Mouse (Mus musculus): ENCODE measurements around the gene Myo10. TPM values are rescaled to one million over a fixed set of nuclear protein-coding genes. Genes with fewer than 3 reads are reported as not detected.

Gene Myo10
- polyA plus RNA-seq, 1 experiment = 8.2 TPM

DNA sequence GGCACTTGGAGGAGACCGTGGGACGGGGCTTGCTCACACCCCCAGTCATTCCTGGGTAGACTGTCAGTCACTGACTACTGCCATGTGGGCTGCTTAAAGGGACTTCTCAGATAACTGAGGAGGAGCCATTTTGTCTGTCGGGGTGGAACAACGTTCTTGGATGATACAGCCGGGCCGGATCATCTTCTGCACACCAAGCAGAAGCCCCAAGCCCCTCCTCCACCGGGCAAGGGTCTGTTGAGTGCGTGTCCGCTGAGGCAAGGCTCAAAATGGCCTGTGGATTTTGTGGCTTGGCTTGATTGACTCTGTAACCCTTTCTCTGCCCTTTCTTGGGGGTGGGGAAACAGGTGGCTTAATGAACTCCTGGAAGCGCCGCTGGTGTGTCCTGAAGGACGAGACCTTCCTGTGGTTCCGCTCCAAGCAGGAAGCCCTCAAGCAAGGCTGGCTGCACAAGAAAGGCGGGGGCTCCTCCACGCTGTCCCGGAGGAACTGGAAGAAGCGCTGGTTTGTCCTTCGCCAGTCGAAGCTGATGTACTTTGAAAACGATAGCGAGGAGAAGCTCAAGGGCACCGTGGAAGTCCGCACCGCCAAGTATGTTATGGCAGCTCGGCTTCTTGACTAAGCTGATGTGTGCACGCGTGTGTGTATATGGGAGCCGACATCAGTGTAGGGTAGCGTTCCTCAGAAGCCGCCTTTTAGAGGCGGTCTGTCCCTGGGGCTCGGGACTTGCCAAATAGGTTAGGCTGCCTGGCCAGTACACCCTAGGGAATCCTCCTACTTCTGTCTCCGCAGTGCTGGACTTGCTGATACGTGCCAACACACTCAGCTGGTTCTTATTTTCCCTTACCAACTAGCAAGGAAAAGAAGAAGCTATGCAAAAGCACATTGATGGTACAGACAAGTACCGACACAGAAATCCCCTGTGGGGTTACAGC, 163.4 kb downstream of the Myo10 start:
- TF ChIP-seq FLI1 (IDR thresholded peaks at IDR 0.05; ENCODE audit: low read length) = no peak
- no peaks in the 10 kb centered on the region for H3K9me3 ChIP-seq
- peaks cover 100% of the 10 kb centered on the region for H3K36me3 ChIP-seq (replicated peaks; ENCODE audit: low read length)
- H3K27me3 ChIP-seq (replicated peaks) = no peaks in the 10 kb centered on the region
- H3K4me1 ChIP-seq = peaks cover 27% of the 10 kb centered on the region
- H3K4me3 ChIP-seq (replicated peaks) = no peak overlapping the region

DNA sequence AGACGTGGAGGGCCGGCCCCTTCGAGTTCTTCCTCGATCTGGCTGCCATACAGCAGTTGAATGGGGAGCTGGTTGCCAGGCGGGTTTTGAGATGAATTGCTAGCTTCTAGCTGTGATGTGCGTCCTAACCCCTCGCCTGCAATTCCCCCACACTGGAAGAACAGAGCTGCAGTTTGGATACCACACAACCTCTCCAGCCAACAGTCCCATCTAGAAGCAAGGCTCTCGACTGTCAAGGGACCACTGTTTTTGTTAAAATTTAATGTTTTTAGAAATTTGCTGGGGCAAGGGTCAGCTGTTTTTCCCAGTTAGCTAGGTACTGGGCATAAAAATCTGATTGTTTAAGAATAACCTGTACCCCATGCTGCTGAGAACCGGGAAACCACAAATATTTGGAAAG, 165.1 kb downstream of the Myo10 start:
- no peak overlapping the region for H3K4me3 ChIP-seq (replicated peaks)
- TF ChIP-seq GATA1 (IDR thresholded peaks at IDR 0.05; ENCODE audit: borderline replicate concordance, low read length) (no peak), FLI1 (IDR thresholded peaks at IDR 0.05; ENCODE audit: low read length) (no peak)
- no peaks in the 10 kb centered on the region for H3K9me3 ChIP-seq
- no peaks in the 10 kb centered on the region for H3K27me3 ChIP-seq (replicated peaks)
- peaks cover 30% of the 10 kb centered on the region for H3K4me1 ChIP-seq
- peaks cover 97% of the 10 kb centered on the region for H3K36me3 ChIP-seq (replicated peaks; ENCODE audit: low read length)

DNA sequence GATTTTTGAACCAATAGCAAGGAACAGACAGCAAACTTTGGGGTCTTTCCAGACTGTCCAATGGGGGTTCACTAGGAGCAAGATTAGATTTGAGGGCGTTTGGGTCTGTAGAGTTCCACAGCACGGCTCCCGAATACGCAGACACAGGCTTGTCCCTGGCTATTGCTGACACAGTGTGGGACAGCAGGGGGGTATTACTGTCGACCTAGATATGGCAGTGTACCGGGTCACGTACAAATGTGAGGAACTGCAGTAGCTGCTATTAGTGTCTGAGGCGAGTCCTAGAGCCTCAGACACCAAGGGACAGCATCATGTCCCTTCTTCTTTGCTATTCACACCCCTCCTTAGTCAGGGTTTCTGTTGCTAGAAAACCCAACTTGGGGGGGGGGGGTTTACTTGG, 165.6 kb downstream of the Myo10 start:
- H3K27me3 ChIP-seq (replicated peaks) = no peaks in the 10 kb centered on the region
- TF ChIP-seq GATA1 (IDR thresholded peaks at IDR 0.05; ENCODE audit: borderline replicate concordance, low read length) (no peak), FLI1 (IDR thresholded peaks at IDR 0.05; ENCODE audit: low read length) (no peak)
- H3K9me3 ChIP-seq = no peaks in the 10 kb centered on the region
- peaks cover 30% of the 10 kb centered on the region for H3K4me1 ChIP-seq
- peaks cover 97% of the 10 kb centered on the region for H3K36me3 ChIP-seq (replicated peaks; ENCODE audit: low read length)
- H3K4me3 ChIP-seq (replicated peaks) = no peak overlapping the region

DNA sequence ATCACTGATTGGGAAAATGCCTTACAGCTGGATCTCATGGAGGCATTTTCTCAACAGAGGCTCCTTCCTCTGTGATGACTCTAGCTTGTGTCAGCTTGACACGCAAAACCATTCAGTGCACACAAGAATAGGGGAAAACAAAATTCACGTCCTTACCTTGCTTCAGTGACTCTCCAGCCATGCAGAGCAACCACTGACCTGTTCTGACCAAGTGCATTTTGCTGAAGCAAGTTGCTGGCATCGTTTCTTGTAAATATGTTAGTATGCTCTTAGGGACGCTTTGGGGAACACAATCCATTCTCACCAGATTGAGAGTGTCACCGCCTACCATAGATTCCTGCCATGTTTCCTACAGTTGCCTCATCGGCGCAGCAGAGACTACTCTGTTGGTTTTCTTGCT, 166.2 kb downstream of the Myo10 start:
- Histone ChIP-seq H3K27me3 (replicated peaks) (no peaks in the 10 kb centered on the region), H3K36me3 (replicated peaks; ENCODE audit: low read length) (peaks cover 97% of the 10 kb centered on the region), H3K9me3 (no peaks in the 10 kb centered on the region), H3K4me3 (replicated peaks) (no peak overlapping the region), H3K4me1 (peaks cover 30% of the 10 kb centered on the region)
- no peak for TF ChIP-seq FLI1 (IDR thresholded peaks at IDR 0.05; ENCODE audit: low read length)

DNA sequence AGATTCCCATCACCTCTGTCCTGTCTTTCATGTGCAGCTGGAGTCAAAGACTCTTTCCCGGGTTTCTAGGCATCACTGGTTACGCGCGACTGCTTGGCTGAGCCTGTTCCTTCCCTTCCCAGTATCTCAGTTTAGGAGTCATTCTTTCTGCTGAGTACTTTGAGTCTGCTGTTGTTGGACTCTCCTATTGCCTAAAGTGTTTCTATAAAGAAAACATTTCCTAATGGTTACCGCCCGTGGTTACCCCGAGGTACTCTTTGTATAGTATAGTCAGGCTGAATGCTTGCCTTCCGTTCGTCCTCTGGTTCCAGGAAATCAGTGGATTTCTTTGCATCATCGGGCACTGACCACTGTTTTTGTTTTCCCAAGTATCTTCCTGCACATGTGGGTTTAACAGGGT, 166.9 kb downstream of the Myo10 start:
- Histone ChIP-seq H3K27me3 (replicated peaks) (no peaks in the 10 kb centered on the region), H3K4me3 (replicated peaks) (no peak overlapping the region), H3K9me3 (no peaks in the 10 kb centered on the region), H3K4me1 (peaks cover 30% of the 10 kb centered on the region), H3K36me3 (replicated peaks; ENCODE audit: low read length) (peaks cover 97% of the 10 kb centered on the region)
- no peak for TF ChIP-seq GATA1 (IDR thresholded peaks at IDR 0.05; ENCODE audit: borderline replicate concordance, low read length)

DNA sequence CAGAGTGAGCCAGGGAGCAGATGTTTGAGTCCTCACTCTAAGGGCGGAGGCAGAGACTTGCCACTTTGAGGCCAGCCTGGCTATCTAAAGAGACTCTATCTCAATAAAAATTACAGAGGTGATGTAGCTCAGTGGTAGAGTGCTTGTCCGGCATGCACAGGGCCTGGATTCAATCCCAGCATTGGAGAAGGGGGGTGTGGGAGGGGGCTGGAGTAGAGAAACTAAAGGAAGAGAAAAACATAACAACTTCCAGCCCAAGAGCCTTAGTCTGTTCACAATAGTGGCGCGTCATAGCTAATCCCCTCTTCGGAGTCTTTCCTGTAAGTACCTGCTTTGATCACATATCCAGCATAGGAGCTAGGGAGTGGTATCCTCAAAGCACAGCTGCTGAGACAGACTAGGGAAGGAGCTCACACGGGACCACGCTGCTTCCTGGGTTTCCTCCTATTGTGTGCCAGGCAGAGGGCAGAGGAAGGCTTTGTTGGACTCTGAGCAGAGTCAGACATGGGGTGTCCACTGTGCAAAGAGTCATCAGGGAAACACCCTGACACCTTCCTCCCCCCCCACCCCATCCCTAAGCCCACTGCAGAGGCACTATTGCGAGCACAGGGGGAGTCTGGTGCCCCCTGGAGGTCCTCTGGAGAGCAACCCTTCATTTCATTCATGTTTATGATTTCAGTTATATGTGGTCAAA, 169.5 kb downstream of the Myo10 start:
- TF ChIP-seq FLI1 (IDR thresholded peaks at IDR 0.05; ENCODE audit: low read length) (no peak), GATA1 (IDR thresholded peaks at IDR 0.05; ENCODE audit: borderline replicate concordance, low read length) (no peak)
- Histone ChIP-seq H3K9me3 (no peaks in the 10 kb centered on the region), H3K4me3 (replicated peaks) (no peak overlapping the region), H3K27me3 (replicated peaks) (no peaks in the 10 kb centered on the region), H3K36me3 (replicated peaks; ENCODE audit: low read length) (peaks cover 94% of the 10 kb centered on the region), H3K4me1 (peaks cover 30% of the 10 kb centered on the region)

DNA sequence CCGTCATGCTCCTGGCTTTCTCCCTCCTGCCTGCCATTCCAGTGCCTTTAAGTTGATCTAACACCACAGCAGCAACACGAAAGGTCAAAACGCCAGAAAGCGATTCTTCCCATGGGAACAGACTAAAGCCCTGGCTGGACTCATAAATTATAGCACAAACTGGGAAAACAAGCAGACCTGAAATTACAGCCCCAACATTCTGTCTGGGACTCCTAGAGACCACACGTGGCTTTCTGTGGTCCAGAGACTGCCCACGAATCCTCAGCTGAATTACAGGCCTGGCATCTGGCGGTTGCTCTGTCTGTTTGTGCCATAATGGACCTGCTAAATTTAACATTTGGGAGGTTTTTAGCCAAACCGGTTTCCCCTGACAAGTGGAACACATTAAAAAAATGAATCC, 171.8 kb downstream of the Myo10 start:
- TF ChIP-seq GATA1 (IDR thresholded peaks at IDR 0.05; ENCODE audit: borderline replicate concordance, low read length) (no peak), FLI1 (IDR thresholded peaks at IDR 0.05; ENCODE audit: low read length) (no peak)
- Histone ChIP-seq H3K36me3 (replicated peaks; ENCODE audit: low read length) (peaks cover 93% of the 10 kb centered on the region), H3K4me3 (replicated peaks) (no peak overlapping the region)

DNA sequence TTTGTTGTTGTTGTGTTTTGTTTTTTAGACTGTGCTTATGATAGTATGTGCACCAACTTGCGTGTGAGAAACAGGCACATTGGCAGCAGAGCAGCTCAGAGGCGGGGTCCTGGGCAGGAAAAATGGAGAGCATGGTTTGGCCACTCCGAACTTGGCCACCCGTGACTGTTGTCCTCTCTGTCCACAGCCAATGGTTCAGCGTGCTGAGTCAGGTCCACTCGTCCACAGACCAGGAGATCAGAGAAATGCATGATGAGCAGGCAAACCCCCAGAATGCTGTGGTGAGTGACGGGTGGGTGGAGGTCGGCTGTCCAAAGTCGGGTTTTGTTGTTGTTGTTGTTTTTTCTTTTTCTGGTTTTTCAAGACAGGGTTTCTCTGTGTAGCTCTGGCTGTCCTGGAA, 173.2 kb downstream of the Myo10 start:
- TF ChIP-seq GATA1 (IDR thresholded peaks at IDR 0.05; ENCODE audit: borderline replicate concordance, low read length) = no peak
- TF ChIP-seq FLI1 (IDR thresholded peaks at IDR 0.05; ENCODE audit: low read length) = no peak
- Histone ChIP-seq H3K9me3 (no peaks in the 10 kb centered on the region), H3K4me3 (replicated peaks) (no peak overlapping the region), H3K36me3 (replicated peaks; ENCODE audit: low read length) (peaks cover 93% of the 10 kb centered on the region), H3K4me1 (peaks cover 4% of the 10 kb centered on the region), H3K27me3 (replicated peaks) (no peaks in the 10 kb centered on the region)

More for the DNA sequence above, 171.8 kb downstream of the Myo10 start:
- peaks cover 17% of the 10 kb centered on the region for H3K4me1 ChIP-seq
- H3K27me3 ChIP-seq (replicated peaks) = no peaks in the 10 kb centered on the region
- no peaks in the 10 kb centered on the region for H3K9me3 ChIP-seq

DNA sequence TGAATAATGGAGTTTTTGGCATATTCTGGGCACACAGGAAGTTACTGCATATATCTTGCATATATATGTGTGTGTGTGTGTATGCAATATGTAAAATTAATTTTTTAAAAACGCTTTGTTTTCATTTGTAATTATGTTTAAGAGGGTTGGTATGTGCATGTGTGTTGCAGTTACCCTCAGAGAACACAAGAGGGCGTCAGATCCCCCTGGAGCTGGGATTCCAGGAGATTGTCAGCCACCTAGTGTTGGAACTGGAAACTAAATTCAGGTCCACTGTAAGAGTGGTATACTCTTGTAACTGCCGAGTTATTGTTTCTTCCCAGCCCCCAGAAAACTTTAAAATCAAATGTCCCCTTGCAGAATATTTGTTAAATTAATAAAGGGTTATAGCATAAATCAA, 174.0 kb downstream of the Myo10 start:
- peaks cover 4% of the 10 kb centered on the region for H3K4me1 ChIP-seq
- TF ChIP-seq FLI1 (IDR thresholded peaks at IDR 0.05; ENCODE audit: low read length) (no peak), GATA1 (IDR thresholded peaks at IDR 0.05; ENCODE audit: borderline replicate concordance, low read length) (no peak)
- no peak overlapping the region for H3K4me3 ChIP-seq (replicated peaks)
- H3K9me3 ChIP-seq = no peaks in the 10 kb centered on the region
- peaks cover 95% of the 10 kb centered on the region for H3K36me3 ChIP-seq (replicated peaks; ENCODE audit: low read length)
- no peaks in the 10 kb centered on the region for H3K27me3 ChIP-seq (replicated peaks)

DNA sequence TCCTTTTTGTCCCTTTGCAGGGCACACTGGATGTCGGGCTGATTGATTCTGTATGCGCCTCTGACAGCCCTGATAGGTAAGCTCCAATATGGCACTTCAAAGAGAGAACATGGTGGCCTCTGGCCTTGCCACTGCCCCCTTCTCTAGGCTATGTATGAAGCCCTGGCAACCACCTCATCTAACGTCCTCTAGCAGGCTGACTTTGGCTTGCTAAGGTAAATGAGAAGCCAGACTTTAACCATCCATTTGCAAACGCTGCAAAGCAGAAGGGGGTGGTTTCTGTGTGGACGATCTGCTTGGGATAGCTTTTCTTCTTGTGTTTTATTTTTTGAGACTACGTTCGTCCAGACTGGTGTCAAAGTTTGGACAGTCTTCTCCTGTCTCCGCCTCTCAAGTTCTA, 174.9 kb downstream of the Myo10 start:
- Histone ChIP-seq H3K4me1 (no peaks in the 10 kb centered on the region), H3K9me3 (no peaks in the 10 kb centered on the region), H3K36me3 (replicated peaks; ENCODE audit: low read length) (peaks cover 95% of the 10 kb centered on the region), H3K4me3 (replicated peaks) (no peak overlapping the region), H3K27me3 (replicated peaks) (no peaks in the 10 kb centered on the region)
- no peak for TF ChIP-seq GATA1 (IDR thresholded peaks at IDR 0.05; ENCODE audit: borderline replicate concordance, low read length)
- no peak for TF ChIP-seq FLI1 (IDR thresholded peaks at IDR 0.05; ENCODE audit: low read length)
